Mouse (Mus musculus) macrophage (primary cell): Measurements from ENCODE around the gene 9930022D16Rik. TPM values are rescaled to one million over a fixed set of nuclear protein-coding genes. Genes with fewer than 3 reads are reported as not detected.

Source experiments
- H3K27ac ChIP-seq: fragments of 350-480 bp; formaldehyde crosslinking; 2 replicates; pipeline ENCODE4 v1.9.0; 2021
- H3K36me3 ChIP-seq: fragments of 350-480 bp; formaldehyde crosslinking; 2 replicates; pipeline ENCODE4 v1.9.0; 2021; ENCODE audit errors: inconsistent target
- H3K4me3 ChIP-seq: fragments of 350-480 bp; formaldehyde crosslinking; 2 replicates; pipeline ENCODE4 v1.9.0; 2021; ENCODE audit errors: inconsistent target
- H3K79me2 ChIP-seq: fragments of 350-480 bp; formaldehyde crosslinking; 2 replicates; pipeline ENCODE4 v1.9.0; 2021; ENCODE audit errors: inconsistent target
- WGBS: methylation state at CpG from one replicate; pipeline ENCODE4 v1.1.7; 2026; ENCODE audit warnings: inconsistent platforms; ENCODE audit not compliant: missing documents; 5-methylcytosine and 5-hydroxymethylcytosine counted together
- polyA plus RNA-seq: library from polyadenylated mRNA; stranded (reverse); fragments of 250-400 nt; gene quantifications from 3 replicates; pipeline ENCODE4 v1.2.4, GENCODE M21; 2018; ENCODE audit warnings: inconsistent platforms

The 9930022D16Rik gene
- polyA plus RNA-seq, 1 experiment from 2014 or later, result 1.1 TPM

GRCm38 (mm10) chr11:109391760-109392159, 22.0 kb upstream of the 9930022D16Rik start:
- Histone ChIP-seq H3K79me2 (peaks cover 100% of the 10 kb centered on the region), H3K27ac (no peak overlapping the region), H3K36me3 (peaks cover 39% of the 10 kb centered on the region), H3K4me3 (no peak overlapping the region)
- WGBS, result 84% methylated on average over 7 of the region's 7 CpGs

- 95% methylated on average over 5 of the region's 9 CpGs for WGBS
- H3K36me3 ChIP-seq, result peaks cover 45% of the 10 kb centered on the region
- no peak overlapping the region for H3K27ac ChIP-seq
- H3K79me2 ChIP-seq, result peaks cover 100% of the 10 kb centered on the region
- no peak overlapping the region for H3K4me3 ChIP-seq
These were observed 21.1 kb upstream of the 9930022D16Rik start for GRCm38 (mm10) chr11:109392601-109393000.

GRCm38 (mm10) chr11:109394758-109395157, 19.0 kb upstream of the 9930022D16Rik start:
- Histone ChIP-seq H3K27ac (no peak overlapping the region), H3K36me3 (peaks cover 53% of the 10 kb centered on the region), H3K79me2 (peaks cover 100% of the 10 kb centered on the region), H3K4me3 (no peak overlapping the region)
- 89% methylated on average over 7 of the region's 9 CpGs for WGBS

- Histone ChIP-seq H3K36me3 (peaks cover 53% of the 10 kb centered on the region), H3K27ac (no peak overlapping the region), H3K79me2 (peaks cover 100% of the 10 kb centered on the region), H3K4me3 (no peak overlapping the region)
- 88% methylated on average over 9 of the region's 9 CpGs for WGBS
These were observed 18.4 kb upstream of the 9930022D16Rik start for GRCm38 (mm10) chr11:109395291-109395690.

- Histone ChIP-seq H3K27ac (no peak overlapping the region), H3K79me2 (no peaks in the 10 kb centered on the region), H3K4me3 (no peak overlapping the region), H3K36me3 (no peaks in the 10 kb centered on the region)
- WGBS, result 94% methylated on average over 5 of the region's 5 CpGs
These were observed 7.3 kb upstream of the 9930022D16Rik start for GRCm38 (mm10) chr11:109406431-109406830.

- Histone ChIP-seq H3K36me3 (no peaks in the 10 kb centered on the region), H3K4me3 (no peak overlapping the region), H3K79me2 (no peaks in the 10 kb centered on the region; the same call in 1 of the 2 replicates), H3K27ac (no peak overlapping the region)
- 92% methylated on average over 15 of the region's 15 CpGs for WGBS
These were observed 3.3 kb upstream of the 9930022D16Rik start for GRCm38 (mm10) chr11:109410197-109410980.

GRCm38 (mm10) chr11:109414802-109415201, 1.1 kb downstream of the 9930022D16Rik start:
- Histone ChIP-seq H3K27ac (peak overlapping the region; percentile 46), H3K36me3 (no peaks in the 10 kb centered on the region), H3K79me2 (peaks cover 12% of the 10 kb centered on the region), H3K4me3 (no peak overlapping the region)
- 54% methylated on average over 5 of the region's 5 CpGs for WGBS

GRCm38 (mm10) chr11:109416709-109417420, 3.1 kb downstream of the 9930022D16Rik start:
- Histone ChIP-seq H3K36me3 (no peaks in the 10 kb centered on the region), H3K4me3 (no peak overlapping the region), H3K79me2 (peaks cover 12% of the 10 kb centered on the region), H3K27ac (peak overlapping the region; percentile 95)
- 84% methylated on average over 8 of the region's 8 CpGs for WGBS

GRCm38 (mm10) chr11:109417472-109418040, 3.8 kb downstream of the 9930022D16Rik start:
- peak overlapping the region; percentile 95 for H3K27ac ChIP-seq
- H3K36me3 ChIP-seq, result no peaks in the 10 kb centered on the region
- 14% methylated on average over 9 of the region's 9 CpGs for WGBS
- peaks cover 12% of the 10 kb centered on the region for H3K79me2 ChIP-seq
- peak overlapping the region; percentile 8; the same call in 1 of the 2 replicates for H3K4me3 ChIP-seq

GRCm38 (mm10) chr11:109419461-109419860, 5.7 kb downstream of the 9930022D16Rik start:
- WGBS, result 45% methylated on average over 4 of the region's 4 CpGs
- no peaks in the 10 kb centered on the region for H3K36me3 ChIP-seq
- H3K27ac ChIP-seq, result peak overlapping the region; percentile 79
- no peak overlapping the region for H3K4me3 ChIP-seq
- peaks cover 12% of the 10 kb centered on the region for H3K79me2 ChIP-seq

GRCm38 (mm10) chr11:109419961-109420566, 6.3 kb downstream of the 9930022D16Rik start:
- peak overlapping the region; percentile 79 for H3K27ac ChIP-seq
- H3K4me3 ChIP-seq, result peak overlapping the region; percentile 5; the same call in 1 of the 2 replicates
- H3K79me2 ChIP-seq, result peaks cover 12% of the 10 kb centered on the region
- 4% methylated on average over 16 of the region's 16 CpGs for WGBS
- no peaks in the 10 kb centered on the region for H3K36me3 ChIP-seq

- Histone ChIP-seq H3K27ac (peak overlapping the region; percentile 79), H3K36me3 (no peaks in the 10 kb centered on the region)
- WGBS, result 23% methylated on average over 14 of the region's 14 CpGs
These were observed 6.8 kb downstream of the 9930022D16Rik start for GRCm38 (mm10) chr11:109420567-109420962.

GRCm38 (mm10) chr11:109421205-109421604, 7.5 kb downstream of the 9930022D16Rik start:
- Histone ChIP-seq H3K27ac (peak overlapping the region; percentile 79; the same call in 1 of the 2 replicates), H3K79me2 (peaks cover 12% of the 10 kb centered on the region), H3K4me3 (no peak overlapping the region), H3K36me3 (no peaks in the 10 kb centered on the region)
- WGBS, result 53% methylated on average over 5 of the region's 5 CpGs

More at GRCm38 (mm10) chr11:109420567-109420962, 6.8 kb downstream of the 9930022D16Rik start:
- Histone ChIP-seq H3K4me3 (peak overlapping the region; percentile 5; the same call in 1 of the 2 replicates), H3K79me2 (peaks cover 12% of the 10 kb centered on the region)

GRCm38 (mm10) chr11:109422263-109422662, 8.5 kb downstream of the 9930022D16Rik start:
- no peak overlapping the region for H3K27ac ChIP-seq
- no peaks in the 10 kb centered on the region for H3K36me3 ChIP-seq
- peaks cover 20% of the 10 kb centered on the region for H3K79me2 ChIP-seq
- H3K4me3 ChIP-seq, result no peak overlapping the region
- 95% methylated on average over 4 of the region's 4 CpGs for WGBS
